Mouse (Mus musculus): ENCODE data around the gene Arhgap24. TPM values are rescaled to one million over a fixed set of nuclear protein-coding genes. Genes with fewer than 3 reads are reported as not detected.

The Arhgap24 gene
- polyA plus RNA-seq, 1 experiment from 2014 or later, result 13.3 TPM

DNA sequence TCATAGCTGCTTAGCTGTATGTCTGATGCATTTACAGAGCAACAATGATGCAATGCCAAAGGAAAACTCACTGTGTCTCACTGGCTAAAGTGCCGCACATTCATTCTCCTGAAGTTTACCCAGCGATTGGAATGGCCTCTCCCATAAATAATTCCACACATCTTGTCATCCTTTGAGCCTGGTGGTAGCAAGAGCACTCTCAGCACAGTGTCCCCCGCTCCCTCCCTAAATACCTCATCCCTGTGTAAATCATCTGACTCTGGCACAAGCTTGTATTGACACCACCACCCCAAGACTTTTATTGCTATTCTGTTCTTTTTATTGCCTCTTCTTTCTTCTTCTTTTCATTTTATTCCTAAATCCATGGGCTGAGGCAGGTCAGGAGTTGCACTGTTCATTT lies 332.1 kb downstream of the Arhgap24 start:
- 82% methylated on average over 3 of the region's 3 CpGs for WGBS
- H3K27ac ChIP-seq (ENCODE audit: low read length), result no peak overlapping the region
- ATAC-seq, result no peak

DNA sequence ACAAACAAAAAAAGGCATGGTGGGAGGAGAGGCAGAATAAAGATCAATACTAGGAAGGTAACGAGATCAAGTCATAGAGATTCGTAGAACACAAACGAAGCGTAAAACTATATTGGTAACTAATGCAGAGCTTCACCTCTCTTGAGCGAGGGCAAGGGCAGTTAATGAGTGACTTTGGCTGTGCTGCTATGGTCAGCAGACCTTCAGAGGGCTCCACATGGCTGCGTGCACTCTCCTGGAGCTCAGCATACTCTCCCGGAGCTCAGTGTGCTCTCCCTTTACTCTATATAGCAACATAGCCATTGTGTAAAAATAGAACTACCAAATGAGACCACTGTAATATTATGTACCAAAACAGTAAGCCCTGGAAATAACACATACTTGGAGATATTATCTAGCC lies 336.4 kb downstream of the Arhgap24 start:
- Histone ChIP-seq H3K36me3 (ENCODE audit: control insufficient read depth, insufficient read depth, low read length) (no peaks in the 10 kb centered on the region), H3K4me3 (ENCODE audit: low read depth, low read length) (no peak overlapping the region), H3K4me1 (ENCODE audit: control insufficient read depth, insufficient read depth, low read length) (no peaks in the 10 kb centered on the region), H3K4me2 (ENCODE audit: low read length) (no peak overlapping the region), H3K27ac (ENCODE audit: low read length) (no peak overlapping the region), H3K27me3 (ENCODE audit: control insufficient read depth, insufficient read depth, low read depth, low read length) (no peaks in the 10 kb centered on the region), H3K9ac (ENCODE audit: low read depth, low read length) (no peak overlapping the region), H3K9me3 (replicated peaks; ENCODE audit: control insufficient read depth, low read length, poor library complexity, severe bottlenecking) (no peaks in the 10 kb centered on the region)
- WGBS, result 89% methylated on average over 7 of the region's 7 CpGs
- ATAC-seq, result no peak

More for the DNA sequence above, 332.1 kb downstream of the Arhgap24 start:
- H3K27me3 ChIP-seq (ENCODE audit: control insufficient read depth, insufficient read depth, low read depth, low read length), result no peaks in the 10 kb centered on the region
- H3K4me3 ChIP-seq (ENCODE audit: low read depth, low read length), result no peak overlapping the region
- no peaks in the 10 kb centered on the region for H3K4me1 ChIP-seq (ENCODE audit: control insufficient read depth, insufficient read depth, low read length)
- H3K4me2 ChIP-seq (ENCODE audit: low read length), result no peak overlapping the region
- no peaks in the 10 kb centered on the region for H3K36me3 ChIP-seq (ENCODE audit: control insufficient read depth, insufficient read depth, low read length)
- H3K9ac ChIP-seq (ENCODE audit: low read depth, low read length), result no peak overlapping the region
- H3K9me3 ChIP-seq (replicated peaks; ENCODE audit: control insufficient read depth, low read length, poor library complexity, severe bottlenecking), result no peaks in the 10 kb centered on the region

DNA sequence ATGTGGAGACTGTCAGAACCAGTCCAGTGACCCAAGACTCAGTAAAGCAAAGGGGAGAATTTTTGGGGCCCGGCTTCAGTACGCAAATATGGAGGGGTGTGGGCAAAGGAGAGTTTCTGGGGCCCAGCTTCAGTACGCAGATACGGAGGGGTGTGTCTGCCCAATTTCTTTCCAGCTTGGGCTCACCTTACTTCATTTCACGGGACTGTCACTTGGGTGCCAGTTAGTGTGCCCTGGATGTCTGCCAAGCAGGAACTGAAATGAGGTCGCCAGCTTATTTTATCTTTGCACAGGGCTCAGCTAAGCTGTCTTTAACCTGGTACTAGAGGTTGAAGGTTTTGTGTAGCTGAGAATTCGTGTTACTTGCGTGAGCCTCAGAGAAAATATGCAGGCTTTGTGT lies 344.3 kb downstream of the Arhgap24 start:
- ATAC-seq, result no peak
- no peak overlapping the region for H3K4me2 ChIP-seq (ENCODE audit: low read length)
- peaks cover 9% of the 10 kb centered on the region for H3K4me1 ChIP-seq (ENCODE audit: control insufficient read depth, insufficient read depth, low read length)
- H3K27me3 ChIP-seq (ENCODE audit: control insufficient read depth, insufficient read depth, low read depth, low read length), result no peaks in the 10 kb centered on the region
- H3K36me3 ChIP-seq (ENCODE audit: control insufficient read depth, insufficient read depth, low read length), result no peaks in the 10 kb centered on the region
- H3K27ac ChIP-seq (ENCODE audit: low read length), result no peak overlapping the region
- H3K4me3 ChIP-seq (ENCODE audit: low read depth, low read length), result no peak overlapping the region
- H3K9me3 ChIP-seq (replicated peaks; ENCODE audit: control insufficient read depth, low read length, poor library complexity, severe bottlenecking), result no peaks in the 10 kb centered on the region
- H3K9ac ChIP-seq (ENCODE audit: low read depth, low read length), result no peak overlapping the region
- WGBS, result 74% methylated on average over 8 of the region's 8 CpGs

DNA sequence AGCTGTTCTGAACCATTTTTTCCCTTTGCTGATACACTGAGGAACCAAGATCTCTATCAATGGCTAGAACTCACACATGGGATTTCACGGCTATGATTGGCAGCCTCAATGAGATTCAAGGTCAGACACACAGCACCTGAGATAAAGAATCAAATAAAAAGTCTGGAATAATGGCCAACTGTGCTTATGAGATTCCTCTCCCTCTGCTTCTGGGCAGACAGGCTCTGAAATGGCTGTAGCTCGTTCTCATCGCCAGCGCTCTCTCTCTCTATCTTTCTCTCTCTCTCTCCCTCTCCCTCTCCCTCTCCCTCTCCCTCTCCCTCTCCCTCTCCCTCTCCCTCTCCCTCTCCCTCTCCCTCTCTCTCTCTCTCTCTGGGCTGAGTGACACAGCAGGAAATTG lies 357.9 kb downstream of the Arhgap24 start:
- ATAC-seq, result no peak

DNA sequence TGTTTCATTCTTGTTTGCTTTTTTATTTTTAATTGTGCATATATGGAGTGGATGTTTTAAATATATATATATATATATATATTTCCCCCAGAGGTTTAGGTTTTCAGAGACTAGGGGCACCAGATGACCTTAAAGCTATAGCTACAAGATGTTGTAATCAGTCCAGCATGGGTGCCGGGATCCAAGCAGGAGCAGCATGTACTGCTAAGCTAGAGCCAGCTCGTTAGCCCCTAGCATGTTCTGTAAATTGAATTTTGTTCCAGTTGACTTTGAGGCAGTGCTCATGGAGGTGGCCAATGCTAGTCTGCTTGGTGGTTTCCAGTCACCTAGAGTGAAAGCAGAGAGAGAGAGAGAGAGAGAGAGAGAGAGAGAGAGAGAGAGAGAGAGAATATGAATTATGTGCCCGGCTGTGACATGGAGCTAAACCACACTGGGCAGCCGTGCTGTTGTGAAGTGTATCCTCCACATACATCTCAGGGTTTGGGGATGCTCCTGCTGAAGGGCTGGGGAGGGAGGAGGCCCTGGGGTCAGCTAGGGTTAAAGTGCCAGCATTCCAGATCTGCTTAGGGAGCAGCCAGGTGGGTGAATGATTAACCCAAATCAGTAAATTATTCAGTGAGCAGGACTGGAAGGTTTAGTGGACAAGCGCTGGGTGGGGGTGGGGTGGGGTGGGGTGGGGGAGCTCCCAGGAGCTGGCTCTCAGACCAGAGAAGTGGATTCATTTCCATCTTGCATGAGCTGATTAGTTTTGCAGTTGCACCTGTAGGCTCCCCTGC lies 362.9 kb downstream of the Arhgap24 start:
- Histone ChIP-seq H3K4me1 (ENCODE audit: control insufficient read depth, insufficient read depth, low read length) (peaks cover 29% of the 10 kb centered on the region), H3K27ac (ENCODE audit: low read length) (no peak overlapping the region), H3K4me2 (ENCODE audit: low read length) (no peak overlapping the region; the same call in 1 of the 2 replicates), H3K4me3 (ENCODE audit: low read depth, low read length) (no peak overlapping the region), H3K36me3 (ENCODE audit: control insufficient read depth, insufficient read depth, low read length) (no peaks in the 10 kb centered on the region), H3K27me3 (ENCODE audit: control insufficient read depth, insufficient read depth, low read depth, low read length) (no peaks in the 10 kb centered on the region), H3K9ac (ENCODE audit: low read depth, low read length) (no peak overlapping the region), H3K9me3 (replicated peaks; ENCODE audit: control insufficient read depth, low read length, poor library complexity, severe bottlenecking) (no peaks in the 10 kb centered on the region)
- 28% methylated on average over 5 of the region's 5 CpGs for WGBS
- no peak for ATAC-seq

More for the DNA sequence above, 357.9 kb downstream of the Arhgap24 start:
- H3K36me3 ChIP-seq (ENCODE audit: control insufficient read depth, insufficient read depth, low read length), result no peaks in the 10 kb centered on the region
- peak overlapping the region; percentile 65; the same call in 1 of the 2 replicates for H3K27ac ChIP-seq (ENCODE audit: low read length)
- no peaks in the 10 kb centered on the region for H3K27me3 ChIP-seq (ENCODE audit: control insufficient read depth, insufficient read depth, low read depth, low read length)
- H3K4me3 ChIP-seq (ENCODE audit: low read depth, low read length), result no peak overlapping the region
- peaks cover under 1% of the 10 kb centered on the region for H3K4me1 ChIP-seq (ENCODE audit: control insufficient read depth, insufficient read depth, low read length)
- H3K9ac ChIP-seq (ENCODE audit: low read depth, low read length), result no peak overlapping the region
- no peaks in the 10 kb centered on the region for H3K9me3 ChIP-seq (replicated peaks; ENCODE audit: control insufficient read depth, low read length, poor library complexity, severe bottlenecking)
- H3K4me2 ChIP-seq (ENCODE audit: low read length), result no peak overlapping the region
- WGBS, result 31% methylated on average over 4 of the region's 4 CpGs

DNA sequence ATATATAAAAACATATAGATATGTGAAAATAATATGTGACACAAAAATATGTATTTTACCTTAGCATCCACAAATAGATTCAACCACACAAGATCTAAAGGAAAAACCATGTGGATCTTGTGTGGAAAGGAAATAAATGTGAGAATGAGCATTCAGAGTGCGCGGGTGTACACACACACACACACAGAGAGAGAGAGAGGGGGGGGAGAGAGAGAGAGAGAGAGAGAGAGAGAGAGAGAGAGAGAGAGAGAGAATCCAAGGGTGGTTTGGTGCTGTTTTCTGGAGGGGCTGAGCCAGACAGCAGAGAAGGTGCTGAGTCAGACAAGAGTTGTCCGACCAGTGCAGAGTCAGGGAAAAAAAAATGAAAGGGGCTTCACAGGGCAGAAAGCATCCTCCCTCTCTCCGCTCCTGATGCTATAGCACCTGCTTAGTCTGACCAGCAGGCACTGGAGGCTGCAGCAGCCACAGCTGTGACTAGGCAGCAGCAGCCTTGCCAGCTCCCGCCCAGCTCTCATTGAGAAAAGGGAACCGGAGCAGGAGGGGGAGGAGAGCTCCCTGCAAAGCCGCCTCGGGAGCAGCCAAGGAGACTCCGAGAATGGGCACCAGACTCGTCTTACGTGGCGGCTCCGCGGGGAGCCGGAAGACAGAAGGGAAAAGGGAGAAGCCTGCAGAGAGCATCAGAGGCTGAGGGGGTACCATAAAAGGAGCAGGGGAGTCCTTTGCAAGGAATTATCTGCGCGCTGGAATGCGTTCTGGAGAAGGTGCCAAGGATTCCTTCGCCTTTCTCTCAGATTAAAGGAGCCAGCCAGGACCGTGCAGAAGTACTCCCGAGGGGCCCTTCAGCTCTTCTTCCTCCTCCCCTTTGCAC lies 363.8 kb downstream of the Arhgap24 start:
- no peaks in the 10 kb centered on the region for H3K27me3 ChIP-seq (ENCODE audit: control insufficient read depth, insufficient read depth, low read depth, low read length)
- H3K36me3 ChIP-seq (ENCODE audit: control insufficient read depth, insufficient read depth, low read length), result no peaks in the 10 kb centered on the region
- peak overlapping the region; percentile 48 for H3K4me3 ChIP-seq (ENCODE audit: low read depth, low read length)
- H3K9me3 ChIP-seq (replicated peaks; ENCODE audit: control insufficient read depth, low read length, poor library complexity, severe bottlenecking), result no peaks in the 10 kb centered on the region
- H3K9ac ChIP-seq (ENCODE audit: low read depth, low read length), result peak overlapping the region; percentile 66
- H3K4me2 ChIP-seq (ENCODE audit: low read length), result peak overlapping the region; percentile 70
- H3K27ac ChIP-seq (ENCODE audit: low read length), result peak overlapping the region; percentile 83
- H3K4me1 ChIP-seq (ENCODE audit: control insufficient read depth, insufficient read depth, low read length), result peaks cover 29% of the 10 kb centered on the region
- under 1% methylated on average over 21 of the region's 21 CpGs for whole genome bisulfite sequencing
- ATAC-seq, result peak; percentile 93

DNA sequence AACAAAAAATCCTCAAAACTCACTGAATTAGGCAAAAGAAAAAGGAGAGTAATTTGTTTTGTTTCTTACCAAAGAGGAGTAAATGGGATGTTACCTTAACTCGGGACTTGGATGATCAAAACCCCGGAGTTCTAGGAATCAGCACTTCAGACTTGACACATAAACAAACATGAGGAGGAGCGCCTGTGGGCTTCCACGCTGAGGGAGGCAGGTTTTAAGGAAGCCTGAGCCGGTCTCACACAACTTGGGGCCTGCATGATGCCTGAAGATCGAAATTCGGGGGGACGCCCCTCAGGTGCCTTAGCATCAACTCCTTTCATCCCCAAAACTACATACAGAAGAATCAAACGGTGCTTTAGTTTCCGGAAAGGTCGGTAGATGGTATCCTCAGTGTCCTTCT lies 364.6 kb downstream of the Arhgap24 start:
- no peaks in the 10 kb centered on the region for H3K36me3 ChIP-seq (ENCODE audit: control insufficient read depth, insufficient read depth, low read length)
- peak overlapping the region; percentile 47; the same call in 1 of the 2 replicates for H3K9ac ChIP-seq (ENCODE audit: low read depth, low read length)
- H3K4me1 ChIP-seq (ENCODE audit: control insufficient read depth, insufficient read depth, low read length), result peaks cover 29% of the 10 kb centered on the region
- no peaks in the 10 kb centered on the region for H3K9me3 ChIP-seq (replicated peaks; ENCODE audit: control insufficient read depth, low read length, poor library complexity, severe bottlenecking)
- no peak for ATAC-seq
- peak overlapping the region; percentile 83 for H3K27ac ChIP-seq (ENCODE audit: low read length)
- H3K4me2 ChIP-seq (ENCODE audit: low read length), result peak overlapping the region; percentile 70
- 14% methylated on average over 11 of the region's 11 CpGs for WGBS
- H3K4me3 ChIP-seq (ENCODE audit: low read depth, low read length), result peak overlapping the region; percentile 48
- H3K27me3 ChIP-seq (ENCODE audit: control insufficient read depth, insufficient read depth, low read depth, low read length), result no peaks in the 10 kb centered on the region

DNA sequence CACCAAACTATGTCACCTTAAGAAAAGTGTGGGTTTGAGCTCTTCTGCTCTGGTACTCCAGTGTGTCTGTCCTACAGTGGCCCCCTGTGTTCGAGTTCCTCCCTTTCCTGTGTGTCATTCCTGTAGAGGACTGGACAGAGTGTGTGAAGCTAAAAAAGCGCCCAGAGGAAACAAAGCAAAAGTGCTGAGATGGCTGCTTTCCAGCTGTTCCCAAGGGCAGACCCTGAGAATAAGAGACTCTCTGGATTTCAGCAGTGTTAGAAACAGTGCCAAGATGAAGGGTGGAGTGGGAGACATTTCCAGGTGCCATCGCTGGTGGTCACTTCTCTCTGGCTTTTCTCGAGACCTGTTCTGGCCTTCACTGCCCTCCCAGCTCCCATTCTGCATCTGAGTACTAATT lies 366.7 kb downstream of the Arhgap24 start:
- WGBS, result 57% methylated on average over 4 of the region's 4 CpGs
- peak overlapping the region; percentile 70 for H3K4me2 ChIP-seq (ENCODE audit: low read length)
- H3K4me3 ChIP-seq (ENCODE audit: low read depth, low read length), result peak overlapping the region; percentile 48; the same call in 1 of the 2 replicates
- peak overlapping the region; percentile 53 for H3K27ac ChIP-seq (ENCODE audit: low read length)
- no peak for ATAC-seq
- peaks cover 29% of the 10 kb centered on the region for H3K4me1 ChIP-seq (ENCODE audit: control insufficient read depth, insufficient read depth, low read length)
- peak overlapping the region; percentile 42 for H3K9ac ChIP-seq (ENCODE audit: low read depth, low read length)
- no peaks in the 10 kb centered on the region for H3K27me3 ChIP-seq (ENCODE audit: control insufficient read depth, insufficient read depth, low read depth, low read length)
- no peaks in the 10 kb centered on the region for H3K9me3 ChIP-seq (replicated peaks; ENCODE audit: control insufficient read depth, low read length, poor library complexity, severe bottlenecking)
- H3K36me3 ChIP-seq (ENCODE audit: control insufficient read depth, insufficient read depth, low read length), result no peaks in the 10 kb centered on the region

DNA sequence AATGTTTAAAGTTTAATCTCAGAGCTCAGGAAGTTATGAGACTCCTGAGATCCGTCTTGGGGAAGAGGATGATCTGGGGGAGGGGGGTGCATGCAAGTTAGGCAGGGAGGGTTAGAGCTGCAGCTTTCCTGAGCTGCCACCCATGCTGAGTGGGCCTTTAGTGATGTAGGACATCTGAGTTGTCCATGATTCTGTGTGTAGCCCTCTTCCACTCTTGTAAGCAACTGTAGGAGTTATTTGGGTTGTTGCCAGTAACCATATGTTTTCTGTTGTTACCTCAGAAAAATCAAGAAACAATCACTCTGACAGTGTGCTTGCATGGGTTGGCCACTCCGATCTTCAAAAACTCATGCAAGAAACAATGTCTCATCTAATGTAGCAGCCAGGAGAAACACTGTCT lies 370.6 kb downstream of the Arhgap24 start:
- no peaks in the 10 kb centered on the region for H3K9me3 ChIP-seq (replicated peaks; ENCODE audit: control insufficient read depth, low read length, poor library complexity, severe bottlenecking)
- peaks cover 18% of the 10 kb centered on the region for H3K4me1 ChIP-seq (ENCODE audit: control insufficient read depth, insufficient read depth, low read length)
- no peak overlapping the region for H3K27ac ChIP-seq (ENCODE audit: low read length)
- no peak overlapping the region for H3K4me3 ChIP-seq (ENCODE audit: low read depth, low read length)
- no peak overlapping the region for H3K9ac ChIP-seq (ENCODE audit: low read depth, low read length)
- H3K27me3 ChIP-seq (ENCODE audit: control insufficient read depth, insufficient read depth, low read depth, low read length), result no peaks in the 10 kb centered on the region
- ATAC-seq, result no peak
- H3K36me3 ChIP-seq (ENCODE audit: control insufficient read depth, insufficient read depth, low read length), result no peaks in the 10 kb centered on the region
- WGBS, result 94% methylated on average over 2 of the region's 2 CpGs
- H3K4me2 ChIP-seq (ENCODE audit: low read length), result no peak overlapping the region
